Mouse (Mus musculus) heart, postnatal 25 days (tissue): ENCODE measurements around the gene Sf1. TPM values are rescaled to one million over a fixed set of nuclear protein-coding genes. Genes with fewer than 3 reads are reported as not detected.

ENCODE experiments used
- DNase-seq: peaks from one replicate; pipeline ENCODE4 v3.0.0; 2022; ENCODE audit warnings: low spot score
- intact Hi-C: fragments of 180-260 bp; cut with DNase I; formaldehyde crosslinking; loops from one replicate; pipeline ENCODE4 v1.15.1; 2025
- total RNA-seq, 2 experiments: library from RNA; stranded (reverse); gene quantifications; 2 replicates each; pipeline ENCODE4 v1.2.3; 2021

Gene Sf1
- total RNA-seq, 2 experiments from 2014 or later = 76.1 to 88.8 TPM

DNA sequence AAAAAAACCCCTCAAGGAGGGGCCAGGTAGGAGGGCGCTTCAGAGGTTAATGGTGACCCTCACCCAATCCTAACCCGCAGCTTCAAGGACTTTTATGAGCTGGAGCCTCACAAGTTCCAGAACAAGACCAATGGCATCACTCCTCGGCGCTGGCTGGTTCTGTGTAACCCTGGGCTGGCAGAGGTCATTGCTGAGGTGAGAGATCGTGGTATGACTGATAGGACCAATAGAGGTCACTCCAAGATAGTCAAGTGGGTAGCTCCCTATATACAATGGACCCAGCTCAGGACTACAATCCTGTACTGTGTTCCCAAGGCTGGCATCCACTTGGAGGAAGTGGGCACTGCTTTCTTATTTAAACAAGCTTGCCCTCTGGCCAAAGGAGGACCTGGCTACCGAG, 26.8 kb downstream of the Sf1 start:
- intact Hi-C loops = no loop called here

GRCm38 (mm10) chr19:6392743-6393393, 29.4 kb downstream of the Sf1 start:
- DNase-seq = no peak
- intact Hi-C loops = no loop called here

More for the DNA sequence above, 26.8 kb downstream of the Sf1 start:
- no peak for DNase-seq

- intact Hi-C loops = no loop called here
- DNase-seq = no peak
Observed at GRCm38 (mm10) chr19:6393637-6394036, 30.1 kb downstream of the Sf1 start.

GRCm38 (mm10) chr19:6396237-6396636, 32.7 kb downstream of the Sf1 start:
- intact Hi-C loops = loop anchor here (2.0 kb wide), 1 partner anchor 21 kb away; no protein-coding TSS in a partner anchor
- DNase-seq = no peak

DNA sequence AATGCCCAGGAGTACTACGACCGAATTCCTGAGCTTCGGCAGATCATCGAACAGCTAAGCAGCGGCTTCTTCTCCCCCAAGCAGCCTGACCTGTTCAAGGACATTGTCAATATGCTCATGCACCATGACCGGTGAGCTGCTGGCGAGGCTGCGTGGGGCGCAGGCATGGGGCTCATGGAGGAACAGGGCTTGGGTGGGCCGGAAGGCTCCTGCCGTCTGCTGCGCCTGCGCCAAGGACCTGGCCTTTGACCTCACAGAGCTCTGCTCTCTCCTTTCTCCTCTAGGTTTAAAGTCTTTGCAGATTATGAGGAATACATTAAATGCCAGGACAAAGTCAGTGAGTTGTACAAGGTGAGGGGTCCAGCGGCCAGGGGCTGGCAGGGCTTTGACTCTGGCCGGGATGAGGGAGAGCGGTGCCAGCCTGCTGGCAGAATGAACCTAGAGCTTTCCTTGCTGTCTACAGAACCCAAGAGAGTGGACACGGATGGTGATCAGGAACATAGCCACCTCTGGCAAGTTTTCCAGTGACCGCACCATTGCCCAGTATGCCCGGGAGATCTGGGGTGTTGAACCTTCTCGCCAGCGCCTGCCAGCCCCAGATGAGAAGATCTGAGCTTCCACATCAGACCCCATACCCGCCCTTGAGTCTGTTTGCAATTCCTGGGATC, 34.2 kb downstream of the Sf1 start:
- DNase-seq = no peak
- intact Hi-C loops = loop anchor here (2.0 kb wide), 1 partner anchor 23 kb away; no protein-coding TSS in a partner anchor

DNA sequence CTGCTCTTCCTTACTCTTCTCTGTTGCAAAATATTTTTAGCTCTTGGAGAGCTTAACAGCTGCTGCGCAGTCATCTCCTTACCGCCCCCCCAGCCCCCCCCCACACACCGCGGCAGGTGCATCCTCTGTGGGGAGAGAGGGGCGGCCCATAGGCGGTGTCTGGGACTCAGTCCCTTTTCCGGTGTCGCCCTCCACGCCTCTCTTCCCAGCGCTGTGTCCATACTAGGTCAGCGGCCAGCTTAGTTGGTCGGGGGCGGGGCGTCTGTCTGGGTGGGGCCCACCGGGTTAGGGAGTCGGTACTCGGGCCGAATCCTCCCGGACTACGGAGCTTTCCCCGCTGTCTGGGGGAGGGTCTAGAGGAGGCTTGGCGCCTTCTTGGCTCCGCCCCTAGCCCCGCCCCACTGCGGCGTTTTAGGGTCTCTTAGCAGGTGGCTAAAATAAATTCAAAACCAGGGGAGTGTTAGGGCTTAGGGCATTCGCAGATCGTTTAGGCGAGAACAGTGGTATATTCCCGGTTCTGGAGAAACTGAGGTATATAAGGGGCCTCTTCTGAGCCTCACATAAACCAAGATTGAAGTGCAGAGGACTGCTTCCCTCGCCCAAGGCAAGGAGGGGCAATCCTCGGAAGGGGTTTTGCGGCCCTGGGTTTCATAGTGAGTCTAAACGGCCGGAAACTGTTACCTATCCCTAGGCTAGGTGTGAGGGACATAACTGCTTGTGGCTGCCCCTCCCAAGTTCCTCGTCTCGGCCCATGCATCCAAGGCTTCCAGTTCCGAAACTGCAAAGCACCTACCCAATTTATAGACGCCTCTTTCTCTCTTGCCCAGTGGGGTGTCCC, 35.2 kb downstream of the Sf1 start:
- intact Hi-C loops = no loop called here
- peak; percentile 79 for DNase-seq

DNA sequence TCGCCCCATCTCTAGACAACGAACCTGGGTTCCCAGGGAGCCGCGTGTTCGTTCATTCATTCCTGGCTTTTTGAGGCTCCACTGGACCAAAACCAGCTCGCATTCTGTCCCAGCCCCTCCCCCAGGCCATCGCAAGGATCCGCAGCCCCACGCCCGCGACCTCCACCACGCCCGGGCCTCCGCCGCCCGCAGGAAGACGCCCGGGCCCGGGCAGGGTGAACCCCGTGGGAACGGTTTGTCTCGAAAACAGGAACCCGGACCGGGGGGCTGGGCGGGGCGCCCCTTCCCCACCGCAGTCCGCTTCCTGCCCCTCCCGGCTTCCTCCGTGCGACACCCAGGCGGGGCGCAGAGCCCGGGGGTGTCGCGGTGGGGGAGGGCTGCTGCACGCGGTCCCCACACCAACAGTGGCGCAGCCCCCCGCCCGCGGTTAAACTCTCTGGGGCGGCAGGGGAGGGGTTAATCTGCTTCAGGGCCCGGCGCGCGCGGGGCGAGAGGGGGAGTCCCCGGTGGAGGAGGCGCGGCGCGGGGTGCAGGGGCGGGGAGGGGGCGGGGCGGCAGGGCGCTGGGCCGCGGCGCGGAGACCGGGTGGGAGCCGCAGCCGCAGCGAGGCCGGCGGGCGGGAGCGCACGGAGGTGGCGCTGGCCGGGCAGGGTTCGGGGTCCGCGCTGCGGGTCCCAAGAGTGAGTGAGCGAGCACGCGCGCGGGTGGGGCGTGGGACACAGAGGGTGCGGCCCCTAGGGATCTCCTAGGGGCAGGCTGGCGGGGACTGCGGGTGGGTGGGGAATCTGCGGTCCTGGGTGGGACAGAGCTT, 36.0 kb downstream of the Sf1 start, which contains the start of gene Rasgrp2:
Rasgrp2 (plus strand) TSS at position 56 of the 811 bp plus-strand sequence.
- intact Hi-C loops = loop anchor here (2.0 kb wide), 1 partner anchor 53 kb away; no protein-coding TSS in a partner anchor
- peak; percentile 79 for DNase-seq

GRCm38 (mm10) chr19:6400096-6401086, 36.9 kb downstream of the Sf1 start:
- intact Hi-C loops = loop anchor here (2.0 kb wide), 1 partner anchor 52 kb away; no protein-coding TSS in a partner anchor
- DNase-seq = no peak

GRCm38 (mm10) chr19:6401131-6401815, 37.8 kb downstream of the Sf1 start:
- peak; percentile 73 for DNase-seq
- intact Hi-C loops = loop anchor here (2.0 kb wide), 1 partner anchor 52 kb away; no protein-coding TSS in a partner anchor

- DNase-seq = no peak
- intact Hi-C loops = loop anchor here (2.0 kb wide), 1 partner anchor 51 kb away; no protein-coding TSS in a partner anchor
Observed at GRCm38 (mm10) chr19:6401951-6402350, 38.5 kb downstream of the Sf1 start.

DNA sequence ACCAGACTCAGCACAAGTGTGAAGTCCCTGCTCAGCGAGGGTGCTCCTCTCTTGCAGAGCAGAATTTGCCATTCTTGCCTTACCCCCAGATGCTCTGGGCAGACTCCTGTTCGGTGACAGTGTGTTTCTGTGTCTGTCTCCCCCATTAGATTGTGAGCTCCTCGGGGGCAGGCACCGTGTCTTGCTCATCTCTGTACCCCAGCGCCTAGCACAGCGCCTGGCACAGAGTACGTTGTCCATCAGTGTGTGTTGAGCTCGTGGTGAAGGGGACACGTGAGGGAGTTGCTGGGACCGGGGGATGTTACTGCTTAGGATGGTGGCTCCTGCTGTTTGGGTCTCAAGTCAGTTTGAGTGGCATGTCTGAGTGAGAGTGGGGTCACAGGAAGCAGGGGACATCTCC, 40.4 kb downstream of the Sf1 start:
- DNase-seq = no peak
- intact Hi-C loops = no loop called here

GRCm38 (mm10) chr19:6405433-6405832, 41.9 kb downstream of the Sf1 start:
- DNase-seq = no peak
- intact Hi-C loops = no loop called here

DNA sequence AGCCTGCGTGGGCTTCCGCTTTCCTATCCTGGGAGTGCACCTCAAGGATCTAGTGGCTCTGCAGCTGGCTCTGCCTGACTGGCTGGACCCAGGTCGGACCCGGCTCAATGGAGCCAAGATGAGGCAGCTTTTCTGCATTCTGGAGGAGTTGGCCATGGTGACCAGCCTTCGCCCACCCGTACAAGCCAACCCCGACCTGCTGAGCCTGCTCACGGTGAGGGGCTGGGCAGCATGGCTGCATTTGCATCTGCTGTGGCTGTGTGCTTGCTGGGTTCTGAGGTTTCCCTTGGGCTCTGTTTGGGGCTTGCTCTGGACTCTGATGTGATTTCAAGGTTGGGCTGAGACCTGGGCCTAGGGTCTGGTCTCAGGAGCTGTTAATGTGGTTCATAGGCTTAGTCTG, 43.6 kb downstream of the Sf1 start:
- DNase-seq = no peak
- intact Hi-C loops = no loop called here

- DNase-seq = no peak
- intact Hi-C loops = no loop called here
Observed at GRCm38 (mm10) chr19:6407816-6408510, 44.5 kb downstream of the Sf1 start.

GRCm38 (mm10) chr19:6408749-6409148, 45.3 kb downstream of the Sf1 start:
- intact Hi-C loops = no loop called here
- DNase-seq = no peak

DNA sequence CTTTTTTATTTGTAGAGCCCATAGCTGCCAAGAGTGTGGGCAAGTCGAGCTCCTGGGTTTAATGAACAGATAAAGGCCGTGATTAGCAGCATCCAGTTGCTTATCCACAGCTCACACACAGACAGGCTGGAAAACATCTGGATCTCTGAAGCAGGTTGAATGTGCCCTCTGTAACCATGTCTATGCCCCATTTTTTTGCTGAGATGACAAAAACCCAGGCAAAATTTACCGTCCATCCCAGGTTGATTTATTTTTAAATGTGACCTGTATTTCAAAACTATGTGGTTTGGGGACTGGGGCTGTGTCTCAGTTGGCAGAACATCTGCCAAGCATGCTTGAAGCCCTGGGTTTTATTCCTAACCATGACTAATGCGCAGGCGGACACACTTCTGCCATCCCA, 45.7 kb downstream of the Sf1 start:
- DNase-seq = no peak
- intact Hi-C loops = no loop called here

DNA sequence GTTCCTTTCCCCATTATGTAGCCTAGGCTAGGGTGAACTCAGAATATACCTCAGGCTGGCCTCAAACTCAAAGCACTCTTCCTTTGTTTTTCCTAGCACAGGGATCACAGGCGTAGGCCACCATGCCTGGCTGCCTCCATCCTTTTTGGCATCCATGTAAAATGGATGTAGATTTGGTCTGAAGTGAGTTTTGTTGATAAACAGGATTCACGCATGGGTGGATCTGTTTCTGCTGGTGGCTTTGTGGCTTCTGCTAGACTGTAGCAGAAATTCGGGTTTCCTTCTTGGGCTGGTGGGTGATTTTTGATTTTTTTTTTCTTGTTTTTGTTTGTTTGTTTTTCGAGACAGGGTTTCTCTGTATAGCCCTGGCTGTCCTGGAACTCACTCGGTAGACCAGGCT, 46.4 kb downstream of the Sf1 start:
- intact Hi-C loops = no loop called here
- DNase-seq = no peak
